Mouse (Mus musculus) midbrain, postnatal 0 days (tissue): ENCODE measurements around the gene Dtnb. TPM values are rescaled to one million over a fixed set of nuclear protein-coding genes. Genes with fewer than 3 reads are reported as not detected.

Source experiments
- ATAC-seq: fragments of 200-750 bp; cut with Nextera tagmentation; 2 replicates; pipeline ENCODE4 v1.8.0; 2017; ENCODE audit warnings: moderate number of reproducible peaks, mild to moderate bottlenecking, moderate TSS enrichment, moderate library complexity; ENCODE audit not compliant: low FRiP score
- DNase-seq: peaks from one replicate; pipeline ENCODE4 v3.0.0-alpha.2; 2015; ENCODE audit warnings: low spot score
- H3K27ac ChIP-seq: fragments of 300-500 bp; sonication (generic); 2 replicates; pipeline ENCODE4 v1.5.1; 2014; ENCODE audit warnings: low read depth, mild to moderate bottlenecking, low read length, mixed read lengths
- H3K27me3 ChIP-seq: fragments of 300-500 bp; sonication (generic); 2 replicates; pipeline ENCODE4 v1.6.1; 2014; ENCODE audit warnings: low read length, control low read depth, mixed read lengths; ENCODE audit not compliant: insufficient read depth
- H3K36me3 ChIP-seq: fragments of 300-500 bp; sonication (generic); 2 replicates; pipeline ENCODE4 v1.6.1; 2014; ENCODE audit warnings: low read length, control low read depth, mixed read lengths; ENCODE audit not compliant: insufficient read depth
- H3K4me1 ChIP-seq: fragments of 300-500 bp; sonication (generic); 2 replicates; pipeline ENCODE4 v1.6.1; 2014; ENCODE audit warnings: mild to moderate bottlenecking, control low read depth, antibody characterized with exemption, low read length, mixed read lengths; ENCODE audit not compliant: insufficient read depth
- H3K4me2 ChIP-seq: fragments of 300-500 bp; sonication (generic); 2 replicates; pipeline ENCODE4 v1.6.1; 2014; ENCODE audit warnings: low read depth, mild to moderate bottlenecking, low read length, mixed read lengths; ENCODE audit not compliant: poor library complexity, severe bottlenecking
- H3K4me3 ChIP-seq: fragments of 300-500 bp; sonication (generic); 2 replicates; pipeline ENCODE4 v1.5.1; 2014; ENCODE audit warnings: low read depth, mild to moderate bottlenecking, low read length, moderate library complexity
- H3K9ac ChIP-seq: fragments of 300-500 bp; sonication (generic); replicated peaks from 2 replicates; pipeline ENCODE4 v1.6.1; 2014; ENCODE audit warnings: mild to moderate bottlenecking, low read length, moderate library complexity, mixed read lengths; ENCODE audit not compliant: poor library complexity, severe bottlenecking
- H3K9me3 ChIP-seq: fragments of 300-500 bp; sonication (generic); 2 replicates; pipeline ENCODE4 v1.6.1; 2016; ENCODE audit warnings: low read length, control low read depth
- CTCF ChIP-seq: IDR thresholded peaks from 2 replicates; pipeline ENCODE4 v1.5.1; 2016; ENCODE audit warnings: antibody characterized with exemption, mild to moderate bottlenecking
- WGBS: fragments of 180-500 bp; shearing (Covaris S2); extraction: QIAGEN DNeasy Blood & Tissue Kit; methylation state at CpG from one replicate; pipeline ENCODE4 v1.1.7; 2014; 5-methylcytosine and 5-hydroxymethylcytosine counted together
- polyA plus RNA-seq: library from polyadenylated mRNA; unstranded; fragments of >200 nt; fragmentation: Nextera tagmentation; extraction: Ambion mirVana; gene quantifications from 2 replicates; pipeline ENCODE4 v1.2.1, GENCODE M21; 2015
- total RNA-seq: library from RNA; depleted of rRNA; stranded (reverse); fragments of >200 nt; gene quantifications from 2 replicates; pipeline ENCODE4 v1.2.3, GENCODE M21; 2014

The Dtnb gene
- total and polyA plus RNA-seq, 2 experiments from 2014 or later: 52.0 to 57.3 TPM

- Histone ChIP-seq H3K27me3 (no peaks in the 10 kb centered on the region), H3K27ac (no peak overlapping the region), H3K9ac (no peak overlapping the region), H3K4me3 (no peak overlapping the region), H3K36me3 (no peaks in the 10 kb centered on the region), H3K9me3 (no peaks in the 10 kb centered on the region), H3K4me1 (peaks cover 36% of the 10 kb centered on the region), H3K4me2 (no peak overlapping the region)
- WGBS: 52% methylated on average over 6 of the region's 6 CpGs
- no peak for DNase-seq
- ATAC-seq: no peak
- TF ChIP-seq CTCF: no peak
Measured at GRCm38 (mm10) chr12:3812251-3812650, 240.1 kb downstream of the Dtnb start.

DNA sequence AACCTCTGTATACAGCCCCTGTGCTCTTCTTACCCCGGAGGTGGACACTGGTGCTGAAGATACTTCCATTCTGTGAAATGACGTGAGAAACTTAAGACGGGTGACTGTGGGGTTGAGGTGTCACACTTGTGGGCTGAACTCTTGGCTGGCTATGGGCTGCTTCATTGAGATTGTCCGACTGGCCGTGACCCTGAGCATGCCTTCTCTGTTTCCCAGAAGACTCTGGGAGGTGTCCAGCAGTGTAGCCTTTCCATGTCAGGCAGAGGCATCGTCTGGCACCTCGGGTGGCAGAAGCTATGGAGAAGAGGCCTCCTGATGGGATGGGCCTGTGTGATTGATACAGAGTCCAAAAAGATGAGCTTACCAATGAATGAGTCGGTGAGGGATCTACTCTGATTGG is 241.0 kb downstream of the Dtnb start:
- Histone ChIP-seq H3K4me2 (no peak overlapping the region), H3K27ac (no peak overlapping the region), H3K4me1 (peaks cover 41% of the 10 kb centered on the region), H3K9me3 (no peaks in the 10 kb centered on the region), H3K36me3 (no peaks in the 10 kb centered on the region), H3K9ac (no peak overlapping the region), H3K27me3 (no peaks in the 10 kb centered on the region), H3K4me3 (no peak overlapping the region)
- 84% methylated on average over 8 of the region's 8 CpGs for WGBS
- no peak for TF ChIP-seq CTCF
- no peak for ATAC-seq
- DNase-seq: no peak

DNA sequence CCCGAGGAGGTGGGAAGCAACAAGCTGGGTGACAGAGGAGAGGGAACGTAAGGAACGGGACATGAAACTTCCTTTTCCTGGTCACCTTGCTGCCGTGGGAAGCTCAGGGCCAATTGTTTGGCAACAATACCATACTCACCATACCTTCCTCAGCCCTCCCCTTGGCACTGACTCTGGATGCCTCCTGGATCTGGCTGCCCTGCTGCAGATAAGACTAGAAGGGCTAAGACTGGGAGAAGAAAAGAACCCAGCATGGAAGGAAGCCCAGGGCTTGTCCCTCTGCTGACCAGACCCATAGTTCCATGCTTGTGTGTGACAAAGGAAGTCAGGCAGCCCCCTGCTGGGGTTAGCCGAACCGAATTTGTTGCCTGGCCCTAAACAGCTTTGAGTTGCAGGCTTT is 243.2 kb downstream of the Dtnb start:
- no peak for DNase-seq
- Histone ChIP-seq H3K4me2 (no peak overlapping the region), H3K27me3 (no peaks in the 10 kb centered on the region), H3K27ac (no peak overlapping the region), H3K4me1 (peaks cover 39% of the 10 kb centered on the region), H3K36me3 (no peaks in the 10 kb centered on the region), H3K9me3 (no peaks in the 10 kb centered on the region), H3K4me3 (no peak overlapping the region), H3K9ac (no peak overlapping the region)
- ATAC-seq: no peak
- 39% methylated on average over 6 of the region's 6 CpGs for WGBS
- no peak for TF ChIP-seq CTCF

GRCm38 (mm10) chr12:3817033-3817432 is 244.9 kb downstream of the Dtnb start:
- peak; percentile 39 for TF ChIP-seq CTCF
- Histone ChIP-seq H3K9ac (no peak overlapping the region), H3K27me3 (no peaks in the 10 kb centered on the region), H3K27ac (no peak overlapping the region), H3K4me1 (peaks cover 25% of the 10 kb centered on the region), H3K9me3 (no peaks in the 10 kb centered on the region), H3K36me3 (no peaks in the 10 kb centered on the region), H3K4me2 (no peak overlapping the region), H3K4me3 (no peak overlapping the region)
- ATAC-seq (no peak), DNase-seq (no peak)
- 62% methylated on average over 7 of the region's 7 CpGs for WGBS

- Histone ChIP-seq H3K4me3 (no peak overlapping the region), H3K36me3 (no peaks in the 10 kb centered on the region), H3K27ac (no peak overlapping the region), H3K4me2 (no peak overlapping the region), H3K9ac (no peak overlapping the region), H3K9me3 (no peaks in the 10 kb centered on the region), H3K27me3 (no peaks in the 10 kb centered on the region), H3K4me1 (peaks cover 25% of the 10 kb centered on the region)
- no peak for TF ChIP-seq CTCF
- 71% methylated on average over 5 of the region's 5 CpGs for WGBS
- DNase-seq (no peak), ATAC-seq (no peak)
Measured at GRCm38 (mm10) chr12:3817566-3817965, 245.4 kb downstream of the Dtnb start.

- H3K4me2 ChIP-seq: no peak overlapping the region
- no peak for ATAC-seq
- WGBS: 55% methylated on average over 4 of the region's 4 CpGs
- H3K4me3 ChIP-seq: no peak overlapping the region
- TF ChIP-seq CTCF: no peak
- H3K9ac ChIP-seq: no peak overlapping the region
- H3K9me3 ChIP-seq: no peaks in the 10 kb centered on the region
- H3K27me3 ChIP-seq: no peaks in the 10 kb centered on the region
- DNase-seq: no peak
- H3K27ac ChIP-seq: no peak overlapping the region
- no peaks in the 10 kb centered on the region for H3K36me3 ChIP-seq
- peaks cover 27% of the 10 kb centered on the region for H3K4me1 ChIP-seq
Measured at GRCm38 (mm10) chr12:3819899-3820298, 247.7 kb downstream of the Dtnb start.
